Mouse (Mus musculus) left cerebral cortex, postnatal 36 days (tissue): ENCODE data around the gene Brd2. TPM values are rescaled to one million over a fixed set of nuclear protein-coding genes. Genes with fewer than 3 reads are reported as not detected.

Experiments used
- total RNA-seq, 2 experiments: library from RNA; stranded (reverse); gene quantifications; 2 replicates each; pipeline ENCODE4 v1.2.3; 2021

Gene Brd2
- total RNA-seq, 2 experiments from 2014 or later: 183 to 189 TPM

Other genes with a start within 250 kb of the Brd2 start
- not detected for gene Gm7029, start 248.8 kb downstream of the Brd2 start, total RNA-seq
- gene Kifc1, start 232.0 kb downstream of the Brd2 start, total RNA-seq: 1 to 10 TPM; 2.4 to 3.1 TPM
- gene Platr17, start 217.5 kb downstream of the Brd2 start, total RNA-seq: under 1 TPM; 0.70 to 0.96 TPM
- gene Daxx, start 213.2 kb downstream of the Brd2 start, total RNA-seq: 10 to 100 TPM; 29.9 to 32.9 TPM
- 10 to 100 TPM; 35.0 to 38.3 TPM for gene Tapbp, start 206.7 kb downstream of the Brd2 start, total RNA-seq
- 10 to 100 TPM; 29.4 to 40.1 TPM for gene Zbtb22, start 206.7 kb downstream of the Brd2 start, total RNA-seq
- 10 to 100 TPM; 46.9 to 71.0 TPM for gene Rgl2, start 193.1 kb downstream of the Brd2 start, total RNA-seq
- 10 to 100 TPM; 96.1 to 98.3 TPM for gene Pfdn6, start 182.3 kb downstream of the Brd2 start, total RNA-seq
- 10 to 100 TPM; 12.6 to 15.0 TPM for gene Wdr46, start 182.0 kb downstream of the Brd2 start, total RNA-seq
- gene B3galt4, start 171.1 kb downstream of the Brd2 start, total RNA-seq: 1 to 10 TPM; 5.5 to 6.7 TPM
- gene Vps52, start 166.8 kb downstream of the Brd2 start, total RNA-seq: 10 to 100 TPM; 84.5 to 87.0 TPM
- gene Rps18, start 166.6 kb downstream of the Brd2 start, total RNA-seq: 100 to 1,000 TPM; 291 to 302 TPM
- gene H2-K1, start 122.3 kb downstream of the Brd2 start, total RNA-seq: 10 to 100 TPM; 17.2 to 19.3 TPM
- 10 to 100 TPM; 33.5 to 35.9 TPM for gene Ring1, start 98.0 kb downstream of the Brd2 start, total RNA-seq
- 10 to 100 TPM; 35.7 to 36.6 TPM for gene H2-Ke6, start 94.6 kb downstream of the Brd2 start, total RNA-seq
- 100 to 1,000 TPM; 101 to 105 TPM for gene Slc39a7, start 91.0 kb downstream of the Brd2 start, total RNA-seq
- 10 to 100 TPM; 81.9 to 87.8 TPM for gene Rxrb, start 90.8 kb downstream of the Brd2 start, total RNA-seq
- gene Col11a2, start 83.2 kb downstream of the Brd2 start, total RNA-seq: 10 to 100 TPM; 15.1 to 16.3 TPM
- gene H2-Oa, start 30.3 kb downstream of the Brd2 start, total RNA-seq: under 1 TPM in 1 of 2 experiments, not detected in 1; 0.79 TPM
- gene H2-DMa, start 3.1 kb downstream of the Brd2 start, total RNA-seq: 10 to 100 TPM; 26.1 to 28.5 TPM
- gene H2-DMb2, start 20.7 kb upstream of the Brd2 start, total RNA-seq: under 1 TPM; 0.59 to 0.93 TPM
- 1 to 10 TPM in 1 of 2 experiments, under 1 TPM in 1; 0.94 to 1.1 TPM for gene H2-DMb1, start 30.4 kb upstream of the Brd2 start, total RNA-seq
- 1 to 10 TPM; 1.9 to 2.0 TPM for gene Tap1, start 64.9 kb upstream of the Brd2 start, total RNA-seq
- 1 to 10 TPM in 1 of 2 experiments, under 1 TPM in 1; 0.77 to 1.1 TPM for gene Psmb9, start 65.1 kb upstream of the Brd2 start, total RNA-seq
- gene Psmb8, start 75.1 kb upstream of the Brd2 start, total RNA-seq: 1 to 10 TPM; 2.1 to 3.4 TPM
- gene Tap2, start 80.9 kb upstream of the Brd2 start, total RNA-seq: 1 to 10 TPM; 6.6 to 7.7 TPM
- not detected for gene H2-Ob, start 116.3 kb upstream of the Brd2 start, total RNA-seq
- gene H2-Ab1, start 135.1 kb upstream of the Brd2 start, total RNA-seq: 1 to 10 TPM; 1.9 to 2.5 TPM
- gene H2-Aa, start 165.2 kb upstream of the Brd2 start, total RNA-seq: 1 to 10 TPM; 2.6 to 3.4 TPM
- gene H2-Eb1, start 183.2 kb upstream of the Brd2 start, total RNA-seq: 1 to 10 TPM; 2.7 to 2.9 TPM
- gene H2-Eb2, start 203.0 kb upstream of the Brd2 start, total RNA-seq: not detected
- gene Btnl2, start 232.2 kb upstream of the Brd2 start, total RNA-seq: under 1 TPM; 0.50 to 0.74 TPM